In genomic region chr13:20472301-20472831, GRCm38 (mm10) we compare ENCODE assay signal across 7 mouse cellular contexts.
DNase-seq lines count a peak whose midpoint lies in the region; ATAC-seq lines count a peak whose summit lies in the region.

No protein-coding gene starts in this region.

- H3K27ac ChIP-seq in hindbrain, embryonic 12.5 days: peak overlapping the region; percentile 84
- H3K27ac ChIP-seq in midbrain, embryonic 15.5 days: peak overlapping the region; percentile 73

- WGBS in hindbrain, embryonic 12.5 days: 25% methylated on average over 10 of the region's 10 CpGs
- WGBS in midbrain, embryonic 15.5 days: 9% methylated on average over 10 of the region's 10 CpGs

- no peaks in the 10 kb centered on the region for H3K9me3 ChIP-seq in hindbrain, embryonic 12.5 days (replicated peaks)
- no peaks in the 10 kb centered on the region for H3K9me3 ChIP-seq in midbrain, embryonic 15.5 days

- no peak overlapping the region for H3K9ac ChIP-seq in hindbrain, embryonic 12.5 days
- H3K9ac ChIP-seq in midbrain, embryonic 15.5 days: peak overlapping the region; percentile 68

- peaks cover 30% of the 10 kb centered on the region for H3K4me1 ChIP-seq in hindbrain, embryonic 12.5 days
- H3K4me1 ChIP-seq in midbrain, embryonic 15.5 days: peaks cover 36% of the 10 kb centered on the region

- no peaks in the 10 kb centered on the region for H3K36me3 ChIP-seq in hindbrain, embryonic 12.5 days
- H3K36me3 ChIP-seq in midbrain, embryonic 15.5 days (replicated peaks): no peaks in the 10 kb centered on the region

- ATAC-seq in hindbrain, embryonic 12.5 days (ENCODE audit: low FRiP score): peak; percentile 80
- ATAC-seq in midbrain, embryonic 15.5 days (replicated peaks): peak; percentile 87

- peak overlapping the region; percentile 43 for H3K4me3 ChIP-seq in hindbrain, embryonic 12.5 days
- peak overlapping the region; percentile 46 for H3K4me3 ChIP-seq in midbrain, embryonic 15.5 days

- DNase-seq in cerebellum, adult 11 months: peak; percentile 40
- DNase-seq in embryo, embryonic 10 days (ENCODE audit: low spot score): peak; percentile 51
- no peak for DNase-seq in thymus, postnatal 36 days
- no peak for DNase-seq in urinary bladder, postnatal 36 days (ENCODE audit: low spot score in 2 of 2)
- DNase-seq in natural killer cell, adult 2 months (ENCODE audit: low spot score in 2 of 2): no peak

- peak overlapping the region; percentile 55 for H3K4me2 ChIP-seq in hindbrain, embryonic 12.5 days (replicated peaks)
- H3K4me2 ChIP-seq in midbrain, embryonic 15.5 days: peak overlapping the region; percentile 71

- no peaks in the 10 kb centered on the region for H3K27me3 ChIP-seq in hindbrain, embryonic 12.5 days
- H3K27me3 ChIP-seq in midbrain, embryonic 15.5 days (replicated peaks): no peaks in the 10 kb centered on the region

Comparison
In these comparisons a context has a peak if more than half of its experiments do, and no peak if none do; other contexts are left out.
1. DNase-seq: peak in cerebellum, adult 11 months (single experiment) and embryo, embryonic 10 days (single experiment); none in thymus, postnatal 36 days (0 of 2), urinary bladder, postnatal 36 days (0 of 2) and natural killer cell, adult 2 months (0 of 2).